Mouse (Mus musculus): ENCODE measurements around the gene Unk. TPM values are rescaled to one million over a fixed set of nuclear protein-coding genes. Genes with fewer than 3 reads are reported as not detected.

Unk gene
- polyA plus RNA-seq, 3 experiments from 2014 or later = 10.1 to 14.6 (median 12.7) TPM

- no peak for ATAC-seq
These were observed 78.5 kb downstream of the Unk start for GRCm38 (mm10) chr11:116108464-116109137.

DNA sequence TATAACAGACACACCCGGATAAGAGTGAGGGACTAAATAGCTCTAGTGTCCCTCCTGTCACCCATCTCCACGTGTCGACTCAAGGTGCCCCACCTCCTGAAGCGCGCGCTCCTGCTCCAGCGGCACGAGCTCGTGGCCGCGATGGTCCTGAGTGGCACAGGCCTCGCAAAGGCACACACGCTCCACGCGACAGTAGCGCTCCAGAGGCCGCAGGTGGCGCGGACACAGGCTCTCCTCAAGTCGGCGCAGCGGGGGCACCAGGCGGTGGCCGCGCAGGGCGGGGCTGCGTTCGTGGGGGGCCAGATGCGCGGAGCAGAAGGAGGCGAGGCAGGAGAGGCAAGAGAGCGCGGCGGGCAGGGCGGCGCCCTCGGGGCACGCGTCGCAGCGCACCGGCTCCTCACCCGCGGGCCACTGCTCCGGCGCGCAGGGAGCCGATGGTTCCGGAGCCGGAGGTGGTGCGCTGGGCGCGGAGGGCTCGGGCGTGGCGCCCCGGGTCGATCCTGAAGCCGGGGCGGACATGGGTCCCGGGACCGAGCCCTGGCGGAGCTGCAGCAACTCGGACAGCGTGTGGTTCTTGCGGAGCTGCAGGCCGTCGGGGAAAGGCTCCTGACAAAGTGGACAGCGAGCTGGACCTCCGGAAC, 79.4 kb downstream of the Unk start:
- ATAC-seq = no peak

DNA sequence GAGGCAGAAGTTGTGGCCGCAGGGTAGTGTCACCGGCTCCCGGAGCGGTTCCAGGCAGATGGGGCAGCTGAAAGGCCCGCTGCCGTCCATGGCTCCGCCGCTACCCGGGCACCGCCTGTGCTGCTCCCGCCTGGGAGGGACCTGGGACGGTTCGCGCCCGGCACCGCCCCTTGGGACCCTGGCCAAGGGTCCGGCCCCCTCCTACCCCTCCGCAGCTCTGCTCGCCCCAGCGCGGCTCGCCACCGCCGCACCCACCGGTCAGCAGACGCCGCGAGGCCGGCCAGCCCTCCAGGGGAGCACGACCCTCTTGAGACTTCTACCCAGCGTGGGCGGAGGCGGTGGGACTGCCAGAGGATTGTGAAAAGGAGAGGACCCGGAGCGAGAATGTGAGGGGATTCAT, 80.0 kb downstream of the Unk start:
- ATAC-seq = no peak

DNA sequence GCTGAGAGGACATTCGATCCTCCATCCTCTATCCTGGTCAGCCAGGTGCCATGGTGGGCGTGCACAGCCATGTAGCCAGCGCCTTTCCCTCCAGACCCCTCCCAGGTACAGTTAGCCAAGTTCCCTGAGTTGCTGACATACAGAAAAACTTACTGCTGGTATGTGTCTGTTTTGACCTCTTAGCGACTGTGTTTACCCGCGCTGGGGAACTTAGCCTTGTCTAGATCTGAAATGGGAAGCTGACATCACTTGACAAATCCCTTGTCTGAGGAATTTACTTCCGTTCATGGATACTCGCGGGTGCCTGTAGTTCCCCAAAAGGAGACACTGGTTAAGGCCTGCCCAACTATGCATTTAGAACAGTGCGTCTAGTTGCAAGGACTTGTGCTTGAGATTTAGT, 80.4 kb downstream of the Unk start:
- no peak for ATAC-seq

Other genes with a start within 250 kb of the Unk start
- 1 to 10 TPM in 1 of 3 experiments, under 1 TPM in 2; 0.58 to 1.2 (median 0.87) TPM for gene Caskin2, start 216.7 kb upstream of the Unk start, polyA plus RNA-seq (2017; shearing (Covaris generic))
- gene Tsen54, start 215.6 kb upstream of the Unk start, polyA plus RNA-seq (2017; shearing (Covaris generic)) = 10 to 100 TPM in 2 of 3 experiments, 1 to 10 TPM in 1; 9.8 to 13.2 (median 10.8) TPM
- 1 to 10 TPM; 7.0 to 9.7 (median 9.6) TPM for gene Llgl2, start 206.3 kb upstream of the Unk start, polyA plus RNA-seq (2017; shearing (Covaris generic))
- gene Myo15b, start 171.9 kb upstream of the Unk start, polyA plus RNA-seq (2017; shearing (Covaris generic)) = not detected
- gene Smim5, start 130.4 kb upstream of the Unk start, polyA plus RNA-seq (2017; shearing (Covaris generic)) = 1 to 10 TPM in 2 of 3 experiments, under 1 TPM in 1; 0.40 to 1.4 (median 1.1) TPM
- 1 to 10 TPM; 2.7 to 5.1 (median 4.3) TPM for gene Smim6, start 118.3 kb upstream of the Unk start, polyA plus RNA-seq (2017; shearing (Covaris generic))
- 10 to 100 TPM; 35.6 to 55.2 (median 39.2) TPM for gene Sap30bp, start 97.0 kb upstream of the Unk start, polyA plus RNA-seq (2017; shearing (Covaris generic))
- gene Recql5, start 96.8 kb upstream of the Unk start, polyA plus RNA-seq (2017; shearing (Covaris generic)) = 10 to 100 TPM; 18.2 to 30.3 (median 23.7) TPM
- gene Itgb4, start 55.6 kb upstream of the Unk start, polyA plus RNA-seq (2017; shearing (Covaris generic)) = not detected
- gene Galk1, start 17.6 kb upstream of the Unk start, polyA plus RNA-seq (2017; shearing (Covaris generic)) = 10 to 100 TPM; 14.4 to 20.1 (median 15.9) TPM
- gene H3f3b, start 2.4 kb upstream of the Unk start, polyA plus RNA-seq (2017; shearing (Covaris generic)) = 1,000 to 10,000 TPM; 1,545 to 2,086 (median 2,075) TPM
- gene Unc13d, start 47.6 kb downstream of the Unk start, polyA plus RNA-seq (2017; shearing (Covaris generic)) = 100 to 1,000 TPM in 1 of 3 experiments, 10 to 100 TPM in 2; 80.1 to 128 (median 81.9) TPM
- gene Wbp2, start 56.7 kb downstream of the Unk start, polyA plus RNA-seq (2017; shearing (Covaris generic)) = 100 to 1,000 TPM; 153 to 156 (median 154) TPM
- under 1 TPM in 1 of 3 experiments, not detected in 2; 0.39 TPM for gene Trim47, start 96.9 kb downstream of the Unk start, polyA plus RNA-seq (2017; shearing (Covaris generic))
- 10 to 100 TPM in 2 of 3 experiments, 1 to 10 TPM in 1; 9.5 to 13.3 (median 11.4) TPM for gene Trim65, start 100.8 kb downstream of the Unk start, polyA plus RNA-seq (2017; shearing (Covaris generic))
- 10 to 100 TPM; 14.3 to 30.6 (median 28.0) TPM for gene Mrpl38, start 108.5 kb downstream of the Unk start, polyA plus RNA-seq (2017; shearing (Covaris generic))
- 1 to 10 TPM; 3.2 to 3.5 (median 3.3) TPM for gene Fbf1, start 137.8 kb downstream of the Unk start, polyA plus RNA-seq (2017; shearing (Covaris generic))
- gene Ten1, start 168.5 kb downstream of the Unk start, polyA plus RNA-seq (2017; shearing (Covaris generic)) = 10 to 100 TPM; 49.0 to 66.5 (median 54.4) TPM
- gene Acox1, start 168.7 kb downstream of the Unk start, polyA plus RNA-seq (2017; shearing (Covaris generic)) = 10 to 100 TPM; 10.3 to 14.2 (median 13.6) TPM
- gene Evpl, start 207.8 kb downstream of the Unk start, polyA plus RNA-seq (2017; shearing (Covaris generic)) = not detected
- gene Srp68, start 243.9 kb downstream of the Unk start, polyA plus RNA-seq (2017; shearing (Covaris generic)) = 10 to 100 TPM; 40.4 to 44.2 (median 42.3) TPM